Mouse (Mus musculus): ENCODE measurements at regions not wholly inside any gene's neighbourhood (a gene's known extent, or its start where the extent isn't known, plus 50 kb on each side); places are given as distances from the start of the nearest gene placed in this dataset.
A peak's percentile ranks its signal among the peaks of the same experiment; 100 is the strongest.
"Not testable (repeated sequence)": the region's sequence is repeated elsewhere in the genome, so short reads cannot be mapped to it uniquely, and the experiment has no call there.

GRCm38 (mm10) chr4:69677315-69677714, 723.1 kb upstream of the Brinp1 start:
- Histone ChIP-seq H3K4me1 (replicated peaks; ENCODE audit: control insufficient read depth, insufficient read depth, low read length) (no peaks in the 10 kb centered on the region), H3K4me3 (ENCODE audit: low read length) (no peak overlapping the region), H3K9me3 (ENCODE audit: control insufficient read depth, low read length) (no peaks in the 10 kb centered on the region), H3K9ac (ENCODE audit: low read length) (no peak overlapping the region), H3K36me3 (ENCODE audit: control insufficient read depth, insufficient read depth, low read length) (no peaks in the 10 kb centered on the region), H3K27ac (ENCODE audit: low read length) (no peak overlapping the region), H3K4me2 (ENCODE audit: low read depth, low read length) (no peak overlapping the region), H3K27me3 (ENCODE audit: control insufficient read depth, insufficient read depth, low read depth, low read length) (no peaks in the 10 kb centered on the region)
- no peak for ATAC-seq (ENCODE audit: low read depth)
- 74% methylated on average over 2 of the region's 2 CpGs for WGBS

- no peak overlapping the region for H3K9ac ChIP-seq (ENCODE audit: low read length)
- no peaks in the 10 kb centered on the region for H3K36me3 ChIP-seq (ENCODE audit: control insufficient read depth, insufficient read depth, low read length)
- H3K4me2 ChIP-seq (ENCODE audit: low read depth, low read length), result no peak overlapping the region
- ATAC-seq (ENCODE audit: low read depth), result no peak
- H3K4me3 ChIP-seq (ENCODE audit: low read length), result no peak overlapping the region
- no peaks in the 10 kb centered on the region for H3K9me3 ChIP-seq (ENCODE audit: control insufficient read depth, low read length)
- no peak overlapping the region for H3K27ac ChIP-seq (ENCODE audit: low read length)
- no peaks in the 10 kb centered on the region for H3K4me1 ChIP-seq (replicated peaks; ENCODE audit: control insufficient read depth, insufficient read depth, low read length)
- no peaks in the 10 kb centered on the region for H3K27me3 ChIP-seq (ENCODE audit: control insufficient read depth, insufficient read depth, low read depth, low read length)
Observed at GRCm38 (mm10) chr4:69673456-69673855, 719.3 kb upstream of the Brinp1 start.

- 65% methylated on average over 2 of the region's 2 CpGs for WGBS
Observed at GRCm38 (mm10) chr4:69628908-69629307, 674.7 kb upstream of the Brinp1 start.

GRCm38 (mm10) chr4:69626426-69626825, 672.2 kb upstream of the Brinp1 start:
- WGBS, result 77% methylated on average over 2 of the region's 2 CpGs
- H3K27ac ChIP-seq (ENCODE audit: low read length); H3K4me3 ChIP-seq (ENCODE audit: low read length); H3K4me1 ChIP-seq (replicated peaks; ENCODE audit: control insufficient read depth, insufficient read depth, low read length); H3K27me3 ChIP-seq (ENCODE audit: control insufficient read depth, insufficient read depth, low read depth, low read length); H3K4me2 ChIP-seq (ENCODE audit: low read depth, low read length); ATAC-seq (ENCODE audit: low read depth); H3K9ac ChIP-seq (ENCODE audit: low read length); H3K9me3 ChIP-seq (ENCODE audit: control insufficient read depth, low read length); H3K36me3 ChIP-seq (ENCODE audit: control insufficient read depth, insufficient read depth, low read length): not testable (repeated sequence)

More at GRCm38 (mm10) chr4:69628908-69629307, 674.7 kb upstream of the Brinp1 start:
- H3K27ac ChIP-seq (ENCODE audit: low read length), result no peak overlapping the region
- H3K9ac ChIP-seq (ENCODE audit: low read length), result no peak overlapping the region
- H3K27me3 ChIP-seq (ENCODE audit: control insufficient read depth, insufficient read depth, low read depth, low read length), result no peaks in the 10 kb centered on the region
- no peak overlapping the region for H3K4me2 ChIP-seq (ENCODE audit: low read depth, low read length)
- no peak for ATAC-seq (ENCODE audit: low read depth)
- H3K4me1 ChIP-seq (replicated peaks; ENCODE audit: control insufficient read depth, insufficient read depth, low read length), result no peaks in the 10 kb centered on the region
- no peaks in the 10 kb centered on the region for H3K9me3 ChIP-seq (ENCODE audit: control insufficient read depth, low read length)
- H3K4me3 ChIP-seq (ENCODE audit: low read length), result no peak overlapping the region
- H3K36me3 ChIP-seq (ENCODE audit: control insufficient read depth, insufficient read depth, low read length), result no peaks in the 10 kb centered on the region

GRCm38 (mm10) chr4:69625831-69626230, 671.6 kb upstream of the Brinp1 start:
- 75% methylated on average over 2 of the region's 2 CpGs for WGBS
- no peak overlapping the region for H3K27ac ChIP-seq (ENCODE audit: low read length)
- no peaks in the 10 kb centered on the region for H3K27me3 ChIP-seq (ENCODE audit: control insufficient read depth, insufficient read depth, low read depth, low read length)
- no peak overlapping the region for H3K4me3 ChIP-seq (ENCODE audit: low read length)
- no peak overlapping the region for H3K4me2 ChIP-seq (ENCODE audit: low read depth, low read length)
- H3K9me3 ChIP-seq (ENCODE audit: control insufficient read depth, low read length), result no peaks in the 10 kb centered on the region
- H3K36me3 ChIP-seq (ENCODE audit: control insufficient read depth, insufficient read depth, low read length), result no peaks in the 10 kb centered on the region
- H3K9ac ChIP-seq (ENCODE audit: low read length), result no peak overlapping the region
- no peaks in the 10 kb centered on the region for H3K4me1 ChIP-seq (replicated peaks; ENCODE audit: control insufficient read depth, insufficient read depth, low read length)
- ATAC-seq (ENCODE audit: low read depth), result no peak

DNA sequence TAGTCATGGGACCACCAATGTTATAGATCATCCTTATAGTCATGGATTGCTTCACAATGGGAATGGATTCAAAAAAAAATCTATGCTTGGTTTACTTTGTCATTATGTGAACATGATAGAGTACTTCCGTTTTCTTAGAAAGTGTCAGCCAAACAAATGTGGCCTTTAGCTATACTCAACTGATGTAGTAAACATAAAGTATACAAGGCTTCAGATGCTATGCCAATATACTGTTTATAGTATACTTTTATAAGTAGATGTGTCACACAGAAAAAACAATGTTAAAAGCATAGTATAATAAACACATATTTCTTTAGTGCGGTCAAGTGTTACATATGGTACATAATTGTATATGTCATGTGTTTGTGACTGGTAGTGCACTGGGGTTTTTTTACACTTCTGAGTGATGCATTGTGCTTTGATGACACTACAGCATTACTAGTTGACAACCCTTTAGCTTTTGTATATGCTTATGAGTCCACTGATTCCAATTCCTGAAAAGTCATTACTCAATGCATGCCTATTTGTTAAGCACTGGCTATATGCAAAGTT, 666.9 kb upstream of the Brinp1 start:
- Histone ChIP-seq H3K4me1 (replicated peaks; ENCODE audit: control insufficient read depth, insufficient read depth, low read length) (no peaks in the 10 kb centered on the region), H3K9me3 (ENCODE audit: control insufficient read depth, low read length) (no peaks in the 10 kb centered on the region), H3K4me2 (ENCODE audit: low read depth, low read length) (no peak overlapping the region), H3K36me3 (ENCODE audit: control insufficient read depth, insufficient read depth, low read length) (no peaks in the 10 kb centered on the region), H3K27me3 (ENCODE audit: control insufficient read depth, insufficient read depth, low read depth, low read length) (no peaks in the 10 kb centered on the region), H3K9ac (ENCODE audit: low read length) (no peak overlapping the region), H3K4me3 (ENCODE audit: low read length) (no peak overlapping the region), H3K27ac (ENCODE audit: low read length) (no peak overlapping the region)
- 64% methylated on average over 2 of the region's 2 CpGs for WGBS
- peak; percentile 76 for ATAC-seq (ENCODE audit: low read depth)

DNA sequence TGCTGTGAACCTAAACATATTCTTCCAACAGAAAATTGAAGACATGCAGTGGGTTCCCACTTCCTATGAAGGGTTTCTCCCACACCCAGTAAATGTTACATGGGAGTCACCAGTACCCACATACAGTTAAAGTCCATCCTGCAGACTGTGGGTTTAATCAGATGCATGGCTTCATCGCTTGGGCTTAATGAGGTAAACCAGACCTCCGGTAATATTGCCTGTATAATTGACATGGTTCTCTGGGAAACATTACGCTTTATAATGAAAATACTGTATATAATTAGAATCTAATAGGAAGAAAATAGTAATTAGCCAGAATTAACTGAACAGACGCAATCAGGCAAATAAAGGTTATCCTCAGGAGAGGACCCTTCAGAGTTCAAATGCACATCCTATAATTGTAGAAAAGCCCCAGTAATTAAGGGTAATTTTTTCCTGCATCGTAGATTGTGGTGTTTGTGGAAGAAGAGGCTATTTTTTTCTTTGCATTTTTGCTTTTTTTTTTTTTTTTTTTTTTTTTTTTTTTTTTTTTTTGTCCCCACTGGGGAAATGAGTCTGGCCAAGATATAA, 664.0 kb upstream of the Brinp1 start:
- no peaks in the 10 kb centered on the region for H3K4me1 ChIP-seq (replicated peaks; ENCODE audit: control insufficient read depth, insufficient read depth, low read length)
- no peak overlapping the region for H3K4me3 ChIP-seq (ENCODE audit: low read length)
- no peak for ATAC-seq (ENCODE audit: low read depth)
- no peak overlapping the region for H3K27ac ChIP-seq (ENCODE audit: low read length)
- H3K36me3 ChIP-seq (ENCODE audit: control insufficient read depth, insufficient read depth, low read length), result no peaks in the 10 kb centered on the region
- H3K9ac ChIP-seq (ENCODE audit: low read length), result no peak overlapping the region
- H3K4me2 ChIP-seq (ENCODE audit: low read depth, low read length), result no peak overlapping the region
- 89% methylated on average over 5 of the region's 5 CpGs for WGBS
- H3K27me3 ChIP-seq (ENCODE audit: control insufficient read depth, insufficient read depth, low read depth, low read length), result no peaks in the 10 kb centered on the region
- H3K9me3 ChIP-seq (ENCODE audit: control insufficient read depth, low read length), result no peaks in the 10 kb centered on the region

DNA sequence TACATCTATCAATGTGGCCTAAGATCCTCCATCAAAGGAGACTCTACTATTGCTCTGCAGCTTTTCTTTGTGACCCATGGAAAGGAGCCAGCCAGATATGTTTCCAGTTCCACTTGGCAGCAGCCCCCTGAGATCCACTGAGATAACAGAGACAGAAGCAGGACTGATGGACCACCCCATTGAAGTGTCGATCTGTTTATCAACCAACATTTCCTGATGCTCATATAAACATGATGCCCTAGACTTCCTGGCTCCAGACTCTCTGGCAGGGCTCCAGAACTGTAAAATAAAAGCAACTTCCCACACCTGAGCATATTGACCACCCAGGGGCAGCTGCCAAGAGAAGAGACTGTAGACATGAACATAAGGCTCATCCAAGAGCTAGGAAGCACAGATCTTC, 660.7 kb upstream of the Brinp1 start:
- Histone ChIP-seq H3K9me3 (ENCODE audit: control insufficient read depth, low read length) (no peaks in the 10 kb centered on the region), H3K36me3 (ENCODE audit: control insufficient read depth, insufficient read depth, low read length) (no peaks in the 10 kb centered on the region), H3K4me2 (ENCODE audit: low read depth, low read length) (no peak overlapping the region), H3K4me1 (replicated peaks; ENCODE audit: control insufficient read depth, insufficient read depth, low read length) (no peaks in the 10 kb centered on the region), H3K27me3 (ENCODE audit: control insufficient read depth, insufficient read depth, low read depth, low read length) (no peaks in the 10 kb centered on the region), H3K27ac (ENCODE audit: low read length) (no peak overlapping the region), H3K9ac (ENCODE audit: low read length) (no peak overlapping the region), H3K4me3 (ENCODE audit: low read length) (no peak overlapping the region)
- 62% methylated on average over 1 of the region's 1 CpGs for WGBS
- no peak for ATAC-seq (ENCODE audit: low read depth)

GRCm38 (mm10) chr4:69611681-69612300, 657.6 kb upstream of the Brinp1 start:
- no peaks in the 10 kb centered on the region for H3K9me3 ChIP-seq (ENCODE audit: control insufficient read depth, low read length)
- no peak overlapping the region for H3K4me2 ChIP-seq (ENCODE audit: low read depth, low read length)
- no peak overlapping the region for H3K27ac ChIP-seq (ENCODE audit: low read length)
- ATAC-seq (ENCODE audit: low read depth), result peak; percentile 96
- H3K4me1 ChIP-seq (replicated peaks; ENCODE audit: control insufficient read depth, insufficient read depth, low read length), result no peaks in the 10 kb centered on the region
- no peaks in the 10 kb centered on the region for H3K27me3 ChIP-seq (ENCODE audit: control insufficient read depth, insufficient read depth, low read depth, low read length)
- H3K36me3 ChIP-seq (ENCODE audit: control insufficient read depth, insufficient read depth, low read length), result no peaks in the 10 kb centered on the region
- H3K4me3 ChIP-seq (ENCODE audit: low read length), result no peak overlapping the region
- no peak overlapping the region for H3K9ac ChIP-seq (ENCODE audit: low read length)
- WGBS, result 37% methylated on average over 5 of the region's 5 CpGs
